Mouse (Mus musculus): ENCODE measurements around the gene Nxn. TPM values are rescaled to one million over a fixed set of nuclear protein-coding genes. Genes with fewer than 3 reads are reported as not detected.

Gene Nxn
- polyA plus RNA-seq, 1 experiment from 2014 or later, result 36.4 TPM

DNA sequence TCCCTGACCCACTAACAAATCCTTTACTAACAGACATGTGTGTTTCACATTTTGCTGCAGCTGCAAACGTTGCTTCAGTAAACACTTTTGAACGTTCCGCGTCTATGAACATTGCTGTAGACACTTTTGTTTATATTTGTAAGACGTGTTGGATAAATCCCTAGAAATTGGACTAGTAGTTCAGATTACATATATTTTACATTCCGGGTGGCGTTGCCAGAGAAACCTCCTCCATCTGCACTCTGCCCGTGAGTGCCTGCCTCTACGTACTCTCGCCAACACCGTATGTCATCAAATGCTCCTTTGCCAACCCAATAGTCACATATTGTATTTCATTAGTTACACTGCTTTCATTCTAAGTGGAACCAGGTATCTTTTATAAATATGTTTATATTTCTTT is 59.8 kb downstream of the Nxn start:
- no peak overlapping the region for H3K4me3 ChIP-seq
- peak overlapping the region; percentile 28; the same call in 1 of the 2 replicates for H3K27ac ChIP-seq (replicated peaks)
- H3K9me3 ChIP-seq, result no peaks in the 10 kb centered on the region
- H3K36me3 ChIP-seq, result no peaks in the 10 kb centered on the region
- ATAC-seq (ENCODE audit: low read depth), result no peak
- H3K27me3 ChIP-seq, result no peaks in the 10 kb centered on the region
- WGBS, result 74% methylated on average over 11 of the region's 11 CpGs
- H3K9ac ChIP-seq, result no peak overlapping the region
- H3K4me2 ChIP-seq, result no peak overlapping the region
- peaks cover 57% of the 10 kb centered on the region for H3K4me1 ChIP-seq (replicated peaks)

DNA sequence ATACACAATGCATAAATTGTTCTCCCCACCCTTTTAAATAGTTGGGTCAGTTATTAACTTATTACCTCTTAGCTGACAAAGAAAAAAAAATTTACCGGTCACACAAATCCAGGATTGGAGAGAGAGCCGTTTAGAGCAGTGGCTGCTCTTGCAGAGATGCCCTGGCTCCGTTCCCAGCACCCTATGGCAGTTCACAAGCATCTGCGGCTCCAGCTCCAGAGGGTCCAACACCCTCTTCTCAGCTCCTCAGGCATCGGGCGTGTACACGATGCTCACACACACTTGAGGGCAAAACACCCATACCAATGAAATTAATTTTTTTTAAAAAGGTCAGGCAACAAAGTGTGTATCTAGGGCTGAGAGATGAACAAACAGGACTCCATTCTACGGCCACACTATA is 60.3 kb downstream of the Nxn start:
- H3K9ac ChIP-seq, result no peak overlapping the region
- no peak overlapping the region for H3K4me3 ChIP-seq
- no peak overlapping the region for H3K4me2 ChIP-seq
- no peak overlapping the region for H3K27ac ChIP-seq (replicated peaks)
- no peak for ATAC-seq (ENCODE audit: low read depth)
- no peaks in the 10 kb centered on the region for H3K36me3 ChIP-seq
- no peaks in the 10 kb centered on the region for H3K27me3 ChIP-seq
- peaks cover 56% of the 10 kb centered on the region for H3K4me1 ChIP-seq (replicated peaks)
- 83% methylated on average over 8 of the region's 8 CpGs for WGBS
- no peaks in the 10 kb centered on the region for H3K9me3 ChIP-seq

DNA sequence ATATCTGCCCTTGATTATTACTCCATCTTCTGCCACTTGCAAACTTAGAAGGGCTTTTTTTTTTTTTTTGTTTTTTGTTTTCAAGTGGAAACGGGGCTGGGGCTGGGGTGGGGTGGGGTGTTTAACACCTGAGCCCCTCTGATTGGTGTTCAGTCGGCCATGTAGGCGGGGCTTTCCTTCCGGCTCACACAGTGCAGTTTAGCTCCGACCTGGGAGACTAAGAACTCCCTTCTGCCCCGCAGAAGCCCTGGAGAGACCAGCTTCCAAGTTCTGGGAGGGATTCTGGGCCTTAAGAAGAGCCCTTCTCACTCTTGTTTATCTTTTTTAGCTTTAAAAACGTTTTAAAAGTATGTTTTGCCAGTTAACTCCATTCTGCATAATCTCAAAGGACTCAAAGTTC is 61.2 kb downstream of the Nxn start:
- Histone ChIP-seq H3K27me3 (no peaks in the 10 kb centered on the region), H3K4me1 (replicated peaks) (peaks cover 48% of the 10 kb centered on the region), H3K4me3 (no peak overlapping the region), H3K4me2 (0 out of 2 replicates have a peak overlapping the region, but pooled peaks have one; percentile 14), H3K27ac (replicated peaks) (no peak overlapping the region), H3K9ac (no peak overlapping the region), H3K36me3 (no peaks in the 10 kb centered on the region), H3K9me3 (no peaks in the 10 kb centered on the region)
- ATAC-seq (ENCODE audit: low read depth), result no peak
- 15% methylated on average over 7 of the region's 7 CpGs for WGBS

DNA sequence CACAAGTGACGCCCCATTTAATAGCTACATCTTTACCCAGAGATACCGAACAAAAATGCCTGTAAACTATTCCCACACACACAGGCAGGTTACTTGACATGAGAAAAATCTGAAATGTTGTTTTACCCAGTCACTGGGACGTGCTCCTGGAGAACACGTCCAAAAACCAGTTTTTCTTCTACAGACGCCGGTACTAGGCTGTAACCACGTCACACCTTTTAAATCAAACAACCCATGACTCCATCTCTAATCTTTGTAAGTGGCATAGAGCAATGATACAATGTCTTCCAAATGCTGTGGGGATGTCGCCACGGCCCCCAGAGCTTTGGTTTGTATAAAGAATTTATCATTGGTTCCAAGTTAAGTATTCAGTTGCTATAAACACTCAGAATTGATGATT is 61.7 kb downstream of the Nxn start:
- no peaks in the 10 kb centered on the region for H3K36me3 ChIP-seq
- 86% methylated on average over 9 of the region's 9 CpGs for WGBS

DNA sequence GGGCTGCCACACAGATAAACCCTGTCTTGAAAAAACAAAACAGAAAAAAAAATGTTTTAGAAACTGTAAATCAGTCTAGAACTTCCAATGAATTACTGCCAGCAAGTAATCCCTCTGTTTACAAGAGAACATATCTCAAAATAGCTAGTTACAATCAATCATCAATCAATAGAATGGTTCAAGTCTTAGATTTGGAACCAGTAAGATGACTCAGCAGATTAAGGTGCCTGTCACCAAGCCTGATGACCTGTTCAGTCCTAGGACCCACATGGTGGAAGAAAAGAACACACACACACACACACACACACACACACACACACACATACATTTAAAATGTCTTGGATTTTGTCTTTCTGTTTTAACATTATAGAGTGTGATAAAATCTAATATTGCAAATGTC is 62.7 kb downstream of the Nxn start:
- Histone ChIP-seq H3K36me3 (no peaks in the 10 kb centered on the region), H3K9me3 (no peaks in the 10 kb centered on the region), H3K4me3 (no peak overlapping the region), H3K4me1 (replicated peaks) (peaks cover 39% of the 10 kb centered on the region), H3K27ac (replicated peaks) (no peak overlapping the region), H3K9ac (no peak overlapping the region), H3K27me3 (no peaks in the 10 kb centered on the region), H3K4me2 (no peak overlapping the region)
- no peak for ATAC-seq (ENCODE audit: low read depth)

More for the DNA sequence above, 61.7 kb downstream of the Nxn start:
- H3K27me3 ChIP-seq, result no peaks in the 10 kb centered on the region
- no peak overlapping the region for H3K27ac ChIP-seq (replicated peaks)
- ATAC-seq (ENCODE audit: low read depth), result no peak
- H3K9ac ChIP-seq, result no peak overlapping the region
- H3K9me3 ChIP-seq, result no peaks in the 10 kb centered on the region
- no peak overlapping the region for H3K4me3 ChIP-seq
- H3K4me1 ChIP-seq (replicated peaks), result peaks cover 47% of the 10 kb centered on the region
- no peak overlapping the region for H3K4me2 ChIP-seq

DNA sequence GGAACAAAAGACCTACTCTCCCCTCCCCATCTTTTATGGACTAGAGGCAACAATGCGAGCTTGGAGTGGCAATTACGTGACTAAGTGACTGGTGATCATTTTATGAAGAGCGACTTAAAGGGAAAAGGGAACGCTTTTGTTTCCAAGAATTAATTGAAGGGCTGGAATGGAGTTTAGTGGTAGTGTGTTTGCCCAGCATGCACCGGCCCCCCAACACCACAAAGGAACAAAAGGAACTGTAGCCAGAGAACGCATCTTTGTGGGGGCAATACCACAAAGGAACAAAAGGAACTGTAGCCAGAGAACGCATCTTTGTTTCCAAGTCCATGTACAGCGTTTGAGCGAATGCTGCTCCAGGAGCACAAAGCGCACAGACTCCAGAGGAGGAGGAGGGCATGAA is 64.0 kb downstream of the Nxn start:
- WGBS, result 15% methylated on average over 10 of the region's 10 CpGs
- peak overlapping the region; percentile 9 for H3K4me2 ChIP-seq
- peak overlapping the region; percentile 62 for H3K27ac ChIP-seq (replicated peaks)
- H3K4me1 ChIP-seq (replicated peaks), result peaks cover 30% of the 10 kb centered on the region
- no peaks in the 10 kb centered on the region for H3K9me3 ChIP-seq
- no peak overlapping the region for H3K9ac ChIP-seq
- H3K27me3 ChIP-seq, result no peaks in the 10 kb centered on the region
- no peak; the same call in 1 of the 2 replicates for ATAC-seq (ENCODE audit: low read depth)
- H3K36me3 ChIP-seq, result no peaks in the 10 kb centered on the region
- H3K4me3 ChIP-seq, result no peak overlapping the region

DNA sequence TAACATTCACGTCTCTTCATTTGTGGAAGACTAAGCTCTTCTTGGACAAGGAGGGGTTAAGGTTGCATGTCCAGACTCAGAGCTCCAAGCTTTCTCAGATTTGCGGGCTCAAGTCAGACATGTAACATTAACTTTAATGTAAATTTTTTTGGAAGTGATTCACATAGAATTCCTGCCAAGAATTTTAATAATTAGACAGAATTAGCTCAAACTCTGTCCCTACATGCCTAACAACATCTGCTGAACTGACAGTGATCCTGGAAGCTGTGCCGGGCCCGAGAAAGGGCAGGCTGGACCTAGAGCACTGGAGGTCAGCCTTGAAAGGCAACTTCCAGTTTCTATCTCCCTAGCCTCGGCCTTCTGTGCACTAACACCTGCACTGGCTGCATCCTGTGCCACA is 66.7 kb downstream of the Nxn start:
- 79% methylated on average over 5 of the region's 5 CpGs for WGBS
- Histone ChIP-seq H3K4me3 (no peak overlapping the region), H3K4me1 (replicated peaks) (peaks cover 35% of the 10 kb centered on the region), H3K27ac (replicated peaks) (no peak overlapping the region), H3K4me2 (no peak overlapping the region), H3K27me3 (no peaks in the 10 kb centered on the region), H3K9me3 (no peaks in the 10 kb centered on the region), H3K36me3 (no peaks in the 10 kb centered on the region), H3K9ac (no peak overlapping the region)
- no peak for ATAC-seq (ENCODE audit: low read depth)

DNA sequence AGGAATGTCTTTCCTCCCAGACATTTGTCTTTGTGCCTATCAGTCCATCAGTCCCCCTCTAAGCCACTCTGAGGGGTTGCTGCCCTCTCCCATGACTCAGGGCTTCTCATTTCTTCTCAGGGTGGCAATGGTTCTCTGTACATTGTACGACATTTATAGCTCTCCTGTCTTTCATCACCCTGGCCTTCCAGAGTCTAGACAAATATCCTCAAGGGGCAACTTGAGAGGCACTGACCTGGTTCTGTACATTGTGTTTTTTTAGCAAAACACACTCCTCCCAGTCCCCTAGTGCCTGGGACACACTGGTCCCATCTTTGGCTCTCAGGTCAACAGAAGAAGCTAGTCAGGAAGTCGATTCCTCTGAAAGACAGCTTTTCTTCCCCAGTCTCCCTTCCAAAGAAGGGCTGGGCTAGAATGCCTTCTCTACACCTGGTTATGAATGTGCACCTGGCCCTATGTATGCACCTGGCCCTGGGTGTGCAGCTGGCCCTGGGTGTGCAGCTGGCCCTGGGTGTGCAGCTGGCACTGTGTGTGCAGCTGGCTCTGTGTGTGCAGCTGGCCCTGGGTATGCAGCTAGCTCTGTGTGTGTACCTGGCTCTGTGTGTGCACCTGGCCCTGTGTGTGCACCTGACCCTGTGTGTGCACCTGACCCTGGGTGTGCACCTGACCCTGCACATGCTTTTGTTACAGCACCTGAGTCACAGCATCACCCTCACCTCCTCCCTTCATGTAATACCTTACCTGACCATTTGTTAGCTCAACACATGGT is 70.2 kb downstream of the Nxn start:
- Histone ChIP-seq H3K27ac (replicated peaks) (no peak overlapping the region), H3K9ac (no peak overlapping the region), H3K9me3 (no peaks in the 10 kb centered on the region), H3K36me3 (no peaks in the 10 kb centered on the region), H3K27me3 (no peaks in the 10 kb centered on the region), H3K4me1 (replicated peaks) (peaks cover 52% of the 10 kb centered on the region), H3K4me3 (no peak overlapping the region), H3K4me2 (no peak overlapping the region)
- ATAC-seq (ENCODE audit: low read depth), result 0 out of 2 replicates have a peak, but pooled peaks have one; percentile 45
- 46% methylated on average over 2 of the region's 2 CpGs for WGBS

DNA sequence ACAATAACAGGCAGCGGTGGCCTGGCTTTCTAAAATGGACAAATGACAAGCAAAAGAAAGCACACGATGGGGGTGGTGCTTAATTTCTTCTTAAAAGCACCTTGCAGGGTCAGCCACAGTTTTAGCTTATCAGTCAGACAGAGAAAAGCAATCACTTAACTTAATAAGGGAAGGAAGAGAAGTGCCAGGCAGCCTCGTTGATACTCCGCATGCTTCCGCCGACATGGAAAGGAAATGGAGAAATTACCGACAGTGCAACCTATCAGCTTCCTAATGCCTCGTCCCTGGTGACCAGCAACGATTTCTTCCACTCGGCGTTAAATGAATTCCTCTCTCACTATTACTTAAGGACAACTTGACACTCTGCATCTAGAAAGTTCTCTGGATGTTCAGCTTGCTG is 70.9 kb downstream of the Nxn start:
- 47% methylated on average over 11 of the region's 11 CpGs for WGBS

DNA sequence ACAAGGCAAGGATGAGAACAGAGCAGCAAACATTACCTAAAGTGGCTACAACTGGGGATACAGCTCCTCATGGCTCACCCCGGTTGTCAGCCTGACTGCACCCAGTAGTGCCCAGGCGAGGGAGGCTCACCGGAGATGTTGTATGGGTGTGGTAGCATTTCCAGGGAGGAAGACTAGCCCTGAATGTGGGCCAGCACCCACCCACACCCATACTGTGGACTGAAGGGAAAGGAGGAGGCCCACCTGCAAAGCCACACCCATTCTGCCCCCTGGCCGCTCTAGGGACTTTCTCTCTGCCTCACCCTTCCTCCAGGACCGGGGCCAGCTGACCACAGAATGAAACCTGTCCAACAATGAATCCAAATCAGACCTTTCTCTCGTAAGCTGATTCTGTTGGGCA is 72.3 kb downstream of the Nxn start:
- Histone ChIP-seq H3K9me3 (no peaks in the 10 kb centered on the region), H3K9ac (no peak overlapping the region), H3K4me2 (no peak overlapping the region), H3K27ac (replicated peaks) (no peak overlapping the region), H3K4me3 (no peak overlapping the region), H3K36me3 (no peaks in the 10 kb centered on the region), H3K4me1 (replicated peaks) (peaks cover 65% of the 10 kb centered on the region), H3K27me3 (no peaks in the 10 kb centered on the region)
- ATAC-seq (ENCODE audit: low read depth), result no peak
- 85% methylated on average over 6 of the region's 6 CpGs for WGBS

More for the DNA sequence above, 70.9 kb downstream of the Nxn start:
- Histone ChIP-seq H3K9me3 (no peaks in the 10 kb centered on the region), H3K36me3 (no peaks in the 10 kb centered on the region), H3K27me3 (no peaks in the 10 kb centered on the region), H3K4me1 (replicated peaks) (peaks cover 55% of the 10 kb centered on the region), H3K4me2 (no peak overlapping the region), H3K9ac (0 out of 2 replicates have a peak overlapping the region, but pooled peaks have one; percentile 17), H3K27ac (replicated peaks) (peak overlapping the region; percentile 49; the same call in 1 of the 2 replicates), H3K4me3 (no peak overlapping the region)
- ATAC-seq (ENCODE audit: low read depth), result no peak

DNA sequence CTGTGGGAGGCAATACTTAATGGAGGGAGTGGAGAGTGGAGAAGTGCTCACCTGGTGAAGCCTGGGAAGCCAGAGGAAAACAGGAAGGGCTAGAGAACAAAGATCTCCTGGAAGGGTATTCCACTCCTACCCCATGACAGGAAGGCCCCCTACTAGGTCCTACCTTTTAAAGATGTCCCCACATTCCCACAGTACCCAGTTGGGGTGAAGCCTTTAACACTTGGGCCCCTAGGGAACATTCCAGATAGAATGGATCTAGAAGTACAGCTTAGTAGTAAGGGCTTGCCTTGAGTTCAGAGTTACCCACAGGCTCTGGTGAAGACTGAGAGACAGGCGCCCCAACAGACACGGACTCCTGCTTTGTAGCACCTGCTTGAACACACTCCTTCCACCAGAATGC is 72.9 kb downstream of the Nxn start:
- Histone ChIP-seq H3K36me3 (no peaks in the 10 kb centered on the region), H3K4me2 (no peak overlapping the region), H3K4me1 (replicated peaks) (peaks cover 66% of the 10 kb centered on the region), H3K27me3 (no peaks in the 10 kb centered on the region), H3K4me3 (no peak overlapping the region), H3K9me3 (no peaks in the 10 kb centered on the region), H3K27ac (replicated peaks) (no peak overlapping the region), H3K9ac (no peak overlapping the region)
- 84% methylated on average over 2 of the region's 2 CpGs for WGBS
- no peak for ATAC-seq (ENCODE audit: low read depth)

DNA sequence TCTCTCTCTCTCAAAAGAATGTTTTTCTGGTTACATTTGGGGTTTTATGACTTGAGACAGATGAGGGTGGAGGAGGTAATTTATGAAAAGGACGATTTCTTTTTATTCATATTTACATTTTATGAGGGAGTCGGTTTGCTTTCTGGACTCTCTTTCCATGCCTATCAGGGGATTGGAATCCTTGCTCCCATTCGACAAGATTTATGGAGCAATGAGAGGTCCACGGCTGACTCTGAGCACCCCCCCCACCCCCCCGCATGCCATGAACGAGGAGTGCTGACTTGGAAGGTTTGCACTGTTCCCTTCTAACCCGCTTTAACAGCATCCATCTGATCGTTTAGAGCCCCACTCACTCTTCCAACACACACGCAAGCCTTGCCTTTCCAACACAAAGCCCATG is 74.1 kb downstream of the Nxn start:
- Histone ChIP-seq H3K36me3 (no peaks in the 10 kb centered on the region; the same call in 1 of the 2 replicates), H3K27ac (replicated peaks) (no peak overlapping the region), H3K4me3 (no peak overlapping the region), H3K4me1 (replicated peaks) (peaks cover 71% of the 10 kb centered on the region), H3K4me2 (no peak overlapping the region), H3K9ac (no peak overlapping the region), H3K9me3 (no peaks in the 10 kb centered on the region), H3K27me3 (no peaks in the 10 kb centered on the region)
- ATAC-seq (ENCODE audit: low read depth), result no peak
- 24% methylated on average over 9 of the region's 9 CpGs for WGBS

DNA sequence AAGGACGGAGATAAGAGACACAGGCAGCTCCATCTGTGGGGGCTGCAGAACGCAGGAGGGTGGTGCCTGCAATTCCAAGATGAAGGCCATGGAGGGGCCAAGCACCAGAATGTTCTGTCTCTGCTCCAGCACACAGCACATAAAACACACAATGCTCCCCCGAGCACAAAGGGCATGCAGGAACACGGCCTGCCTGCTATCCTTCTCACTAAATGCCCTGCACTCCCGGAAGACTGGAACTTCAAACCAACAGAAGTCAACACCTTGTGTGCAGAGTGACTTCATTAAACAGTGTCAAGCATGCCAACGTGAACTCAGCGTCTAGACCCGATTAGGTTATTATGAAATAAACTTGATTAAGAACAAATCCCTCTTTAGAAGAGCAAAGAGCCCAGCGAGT is 74.7 kb downstream of the Nxn start:
- Histone ChIP-seq H3K9me3 (no peaks in the 10 kb centered on the region), H3K4me3 (no peak overlapping the region), H3K36me3 (no peaks in the 10 kb centered on the region; the same call in 1 of the 2 replicates), H3K9ac (no peak overlapping the region), H3K27me3 (no peaks in the 10 kb centered on the region), H3K27ac (replicated peaks) (0 out of 2 replicates have a peak overlapping the region, but pooled peaks have one; percentile 1), H3K4me1 (replicated peaks) (peaks cover 71% of the 10 kb centered on the region), H3K4me2 (no peak overlapping the region)
- no peak for ATAC-seq (ENCODE audit: low read depth)
- WGBS, result 54% methylated on average over 9 of the region's 9 CpGs
